Mouse (Mus musculus) limb, embryonic 12.5 days (tissue): ENCODE measurements around the gene Sec23b. TPM values are rescaled to one million over a fixed set of nuclear protein-coding genes. Genes with fewer than 3 reads are reported as not detected.

Experiments used
- ATAC-seq: fragments of 200-750 bp; cut with Nextera tagmentation; 2 replicates; pipeline ENCODE4 v1.8.0; 2017; ENCODE audit warnings: low read depth, moderate TSS enrichment; ENCODE audit not compliant: insufficient number of reproducible peaks, insufficient read depth, low FRiP score, low TSS enrichment
- H3K27ac ChIP-seq: fragments of 300-500 bp; sonication (generic); 2 replicates; pipeline ENCODE4 v1.5.1; 2016; ENCODE audit warnings: mild to moderate bottlenecking, moderate library complexity
- H3K27me3 ChIP-seq: fragments of 300-500 bp; sonication (generic); 2 replicates; pipeline ENCODE4 v1.6.1; 2016; ENCODE audit warnings: mild to moderate bottlenecking, moderate library complexity
- H3K36me3 ChIP-seq: fragments of 300-500 bp; sonication (generic); 2 replicates; pipeline ENCODE4 v1.6.1; 2016; ENCODE audit warnings: mild to moderate bottlenecking, moderate library complexity
- H3K4me1 ChIP-seq: fragments of 300-500 bp; sonication (generic); replicated peaks from 2 replicates; pipeline ENCODE4 v1.6.1; 2016
- H3K4me2 ChIP-seq: fragments of 300-500 bp; sonication (generic); 2 replicates; pipeline ENCODE4 v1.6.1; 2016; ENCODE audit warnings: mild to moderate bottlenecking, moderate library complexity
- H3K4me3 ChIP-seq: fragments of 300-500 bp; sonication (generic); replicated peaks from 2 replicates; pipeline ENCODE4 v1.5.1; 2016; ENCODE audit warnings: mild to moderate bottlenecking
- H3K9ac ChIP-seq: fragments of 300-500 bp; sonication (generic); replicated peaks from 2 replicates; pipeline ENCODE4 v1.6.1; 2016; ENCODE audit warnings: mild to moderate bottlenecking, moderate library complexity
- H3K9me3 ChIP-seq: fragments of 300-500 bp; sonication (generic); 2 replicates; pipeline ENCODE4 v1.6.1; 2016; ENCODE audit warnings: mild to moderate bottlenecking, moderate library complexity
- WGBS: fragments of 180-500 bp; shearing (Covaris S2); methylation state at CpG from one replicate; pipeline ENCODE4 v1.1.7; 2016; 5-methylcytosine and 5-hydroxymethylcytosine counted together
- polyA plus RNA-seq: library from polyadenylated mRNA; unstranded; fragments of >200 nt; fragmentation: Nextera tagmentation; extraction: Ambion mirVana; gene quantifications from 2 replicates; pipeline ENCODE4 v1.2.1, GENCODE M21; 2016

Gene Sec23b
- polyA plus RNA-seq, 1 experiment from 2014 or later: 97.5 TPM

- Histone ChIP-seq H3K27ac (no peak overlapping the region), H3K4me3 (no peak overlapping the region), H3K4me2 (no peak overlapping the region), H3K4me1 (no peaks in the 10 kb centered on the region; the same call in 1 of the 2 replicates), H3K9ac (no peak overlapping the region), H3K27me3 (no peaks in the 10 kb centered on the region), H3K9me3 (no peaks in the 10 kb centered on the region), H3K36me3 (no peaks in the 10 kb centered on the region)
- WGBS: 92% methylated on average over 6 of the region's 6 CpGs
- no peak for ATAC-seq
These were observed 57.9 kb downstream of the Sec23b start for GRCm38 (mm10) chr2:144613956-144614355.

- 88% methylated on average over 16 of the region's 16 CpGs for WGBS
- H3K4me1 ChIP-seq: no peaks in the 10 kb centered on the region; the same call in 1 of the 2 replicates
These were observed 61.2 kb downstream of the Sec23b start for GRCm38 (mm10) chr2:144617074-144617874.

GRCm38 (mm10) chr2:144621491-144621890 lies 65.5 kb downstream of the Sec23b start:
- Histone ChIP-seq H3K4me1 (no peaks in the 10 kb centered on the region), H3K4me3 (no peak overlapping the region), H3K36me3 (no peaks in the 10 kb centered on the region), H3K4me2 (no peak overlapping the region), H3K27me3 (no peaks in the 10 kb centered on the region), H3K9ac (no peak overlapping the region), H3K9me3 (0 out of 2 replicates have a peak, but pooled peaks cover 2% of the 10 kb centered on the region), H3K27ac (no peak overlapping the region)
- 90% methylated on average over 6 of the region's 6 CpGs for WGBS
- no peak for ATAC-seq

More at GRCm38 (mm10) chr2:144617074-144617874, 61.2 kb downstream of the Sec23b start:
- no peak overlapping the region for H3K4me3 ChIP-seq
- H3K27me3 ChIP-seq: no peaks in the 10 kb centered on the region
- no peaks in the 10 kb centered on the region for H3K9me3 ChIP-seq
- no peaks in the 10 kb centered on the region for H3K36me3 ChIP-seq
- H3K27ac ChIP-seq: no peak overlapping the region
- no peak overlapping the region for H3K9ac ChIP-seq
- no peak for ATAC-seq
- H3K4me2 ChIP-seq: no peak overlapping the region

- WGBS: 82% methylated on average over 2 of the region's 2 CpGs
- Histone ChIP-seq H3K27ac (no peak overlapping the region), H3K36me3 (peaks cover 4% of the 10 kb centered on the region; the same call in 1 of the 2 replicates), H3K27me3 (no peaks in the 10 kb centered on the region), H3K9me3 (peaks cover 7% of the 10 kb centered on the region; the same call in 1 of the 2 replicates), H3K9ac (no peak overlapping the region), H3K4me3 (no peak overlapping the region), H3K4me2 (no peak overlapping the region), H3K4me1 (no peaks in the 10 kb centered on the region)
- ATAC-seq: no peak
These were observed 77.5 kb downstream of the Sec23b start for GRCm38 (mm10) chr2:144633551-144633950.

DNA sequence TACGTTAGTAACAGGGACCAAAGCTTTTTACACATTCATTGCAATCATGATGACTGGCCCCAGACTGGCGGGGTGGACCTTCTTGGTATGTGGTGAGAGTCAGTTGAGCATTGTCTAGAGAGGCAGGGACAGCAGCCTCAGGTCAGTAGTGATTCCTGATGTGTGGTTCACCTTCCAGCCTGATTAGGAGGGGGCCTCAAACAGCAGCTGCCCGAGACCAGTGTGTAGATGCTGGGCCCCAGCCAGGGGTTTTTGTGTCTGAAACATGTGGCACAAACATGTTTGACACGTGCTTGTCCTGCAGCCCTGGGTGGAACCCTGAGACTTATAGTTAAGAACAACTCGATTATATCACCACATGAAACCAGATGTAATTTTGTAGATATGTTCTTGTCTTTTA lies 78.2 kb downstream of the Sec23b start:
- H3K9me3 ChIP-seq: peaks cover 7% of the 10 kb centered on the region; the same call in 1 of the 2 replicates
- no peak for ATAC-seq
- no peaks in the 10 kb centered on the region for H3K27me3 ChIP-seq
- 54% methylated on average over 5 of the region's 5 CpGs for WGBS
- no peak overlapping the region for H3K4me2 ChIP-seq
- no peaks in the 10 kb centered on the region for H3K4me1 ChIP-seq
- no peak overlapping the region for H3K27ac ChIP-seq
- peaks cover 4% of the 10 kb centered on the region; the same call in 1 of the 2 replicates for H3K36me3 ChIP-seq
- no peak overlapping the region for H3K4me3 ChIP-seq
- no peak overlapping the region for H3K9ac ChIP-seq

DNA sequence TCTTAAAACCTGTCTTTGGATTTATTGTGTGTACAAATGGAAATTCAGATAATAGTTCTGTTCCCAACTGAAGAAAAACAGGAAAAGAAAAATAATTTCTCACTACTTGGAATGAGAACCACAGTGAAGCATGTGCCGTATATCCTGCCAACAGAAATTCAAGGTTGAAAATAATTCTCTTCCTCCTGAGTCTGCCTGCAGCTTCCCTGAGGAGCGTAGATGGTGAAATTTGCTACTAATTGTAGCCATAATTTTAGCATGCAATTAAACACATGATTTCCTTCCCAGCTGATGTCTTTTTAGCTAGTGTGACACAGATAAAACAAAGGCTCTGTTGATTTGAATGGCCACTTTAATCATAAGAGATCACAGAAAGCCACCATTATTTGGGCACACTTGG lies 78.7 kb downstream of the Sec23b start:
- no peaks in the 10 kb centered on the region for H3K27me3 ChIP-seq
- no peak overlapping the region for H3K4me3 ChIP-seq
- H3K36me3 ChIP-seq: peaks cover 4% of the 10 kb centered on the region; the same call in 1 of the 2 replicates
- no peak overlapping the region for H3K9ac ChIP-seq
- H3K27ac ChIP-seq: no peak overlapping the region
- peaks cover 7% of the 10 kb centered on the region; the same call in 1 of the 2 replicates for H3K9me3 ChIP-seq
- no peak for ATAC-seq
- no peak overlapping the region for H3K4me2 ChIP-seq
- H3K4me1 ChIP-seq: no peaks in the 10 kb centered on the region
- WGBS: 76% methylated on average over 2 of the region's 2 CpGs

GRCm38 (mm10) chr2:144635644-144636320 lies 79.8 kb downstream of the Sec23b start:
- no peak overlapping the region for H3K27ac ChIP-seq
- peaks cover 7% of the 10 kb centered on the region; the same call in 1 of the 2 replicates for H3K9me3 ChIP-seq
- no peak overlapping the region for H3K9ac ChIP-seq
- H3K27me3 ChIP-seq: no peaks in the 10 kb centered on the region
- H3K4me1 ChIP-seq: no peaks in the 10 kb centered on the region
- WGBS: 20% methylated on average over 5 of the region's 5 CpGs
- no peak for ATAC-seq
- no peak overlapping the region for H3K4me2 ChIP-seq
- peaks cover 4% of the 10 kb centered on the region; the same call in 1 of the 2 replicates for H3K36me3 ChIP-seq
- H3K4me3 ChIP-seq: no peak overlapping the region

GRCm38 (mm10) chr2:144637204-144637603 lies 81.2 kb downstream of the Sec23b start:
- no peak overlapping the region for H3K27ac ChIP-seq
- no peak overlapping the region for H3K4me3 ChIP-seq
- no peaks in the 10 kb centered on the region for H3K27me3 ChIP-seq
- no peak overlapping the region for H3K4me2 ChIP-seq
- WGBS: 85% methylated on average over 4 of the region's 4 CpGs
- peaks cover 6% of the 10 kb centered on the region; the same call in 1 of the 2 replicates for H3K9me3 ChIP-seq
- ATAC-seq: no peak
- peaks cover 4% of the 10 kb centered on the region; the same call in 1 of the 2 replicates for H3K36me3 ChIP-seq
- H3K9ac ChIP-seq: no peak overlapping the region
- no peaks in the 10 kb centered on the region for H3K4me1 ChIP-seq

- ATAC-seq: no peak
- H3K4me2 ChIP-seq: no peak overlapping the region
- 88% methylated on average over 12 of the region's 12 CpGs for WGBS
- no peaks in the 10 kb centered on the region for H3K27me3 ChIP-seq
- no peak overlapping the region for H3K27ac ChIP-seq
- no peaks in the 10 kb centered on the region for H3K4me1 ChIP-seq
- H3K4me3 ChIP-seq: no peak overlapping the region
- H3K9ac ChIP-seq: no peak overlapping the region
- no peaks in the 10 kb centered on the region for H3K9me3 ChIP-seq
- H3K36me3 ChIP-seq: no peaks in the 10 kb centered on the region
These were observed 81.8 kb downstream of the Sec23b start for GRCm38 (mm10) chr2:144637671-144638395.

DNA sequence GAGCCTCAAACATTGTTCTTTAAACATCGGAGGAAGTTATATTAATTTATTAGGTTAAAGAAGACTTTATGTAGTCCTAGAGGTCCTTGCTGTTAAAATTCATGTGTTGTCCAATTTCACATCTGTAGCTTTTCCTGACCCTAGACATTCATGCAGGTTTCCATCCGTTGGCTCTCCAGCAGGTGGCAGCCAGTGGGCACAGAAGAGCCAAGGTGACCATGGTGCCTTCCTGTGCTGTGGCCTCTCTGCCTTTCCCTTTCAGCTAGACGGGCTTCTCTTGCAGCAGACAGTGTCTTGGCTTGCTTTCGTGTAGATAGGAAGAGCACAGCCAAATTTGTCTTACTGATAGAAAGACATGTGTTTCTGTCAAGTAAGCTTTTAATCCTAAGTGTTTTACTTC lies 82.7 kb downstream of the Sec23b start:
- ATAC-seq: no peak
- WGBS: 70% methylated on average over 4 of the region's 4 CpGs
- Histone ChIP-seq H3K9me3 (no peaks in the 10 kb centered on the region), H3K27ac (no peak overlapping the region), H3K4me3 (no peak overlapping the region), H3K36me3 (no peaks in the 10 kb centered on the region), H3K4me2 (no peak overlapping the region), H3K9ac (no peak overlapping the region), H3K27me3 (no peaks in the 10 kb centered on the region), H3K4me1 (peaks cover 7% of the 10 kb centered on the region; the same call in 1 of the 2 replicates)

DNA sequence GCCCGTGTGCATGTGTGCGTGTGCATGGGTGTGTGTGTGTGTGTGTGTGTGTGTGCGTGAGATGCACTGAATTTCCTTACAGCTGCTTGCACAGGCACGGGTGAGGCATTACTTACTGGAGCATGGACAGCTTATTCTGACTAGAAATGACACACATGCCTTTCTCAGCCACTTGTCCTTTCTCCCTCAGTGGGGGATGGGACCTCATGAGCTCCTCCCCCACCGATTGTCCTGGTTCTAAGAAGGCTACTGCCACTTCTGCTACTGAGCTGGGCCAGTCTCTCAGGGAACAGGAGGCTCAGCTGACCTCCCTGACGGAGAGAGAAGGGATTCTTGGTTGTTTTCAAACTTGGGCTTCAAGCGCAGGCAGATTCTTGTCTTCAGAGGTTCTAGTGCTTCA lies 84.1 kb downstream of the Sec23b start:
- H3K4me2 ChIP-seq: no peak overlapping the region
- WGBS: 81% methylated on average over 7 of the region's 7 CpGs
- H3K4me1 ChIP-seq: peaks cover 9% of the 10 kb centered on the region; the same call in 1 of the 2 replicates
- H3K9me3 ChIP-seq: no peaks in the 10 kb centered on the region
- ATAC-seq: no peak
- H3K27ac ChIP-seq: no peak overlapping the region
- H3K27me3 ChIP-seq: no peaks in the 10 kb centered on the region
- no peaks in the 10 kb centered on the region for H3K36me3 ChIP-seq
- H3K4me3 ChIP-seq: no peak overlapping the region
- H3K9ac ChIP-seq: no peak overlapping the region
